In genomic region chr13:52977221-52977609, GRCm38 (mm10) we compare ENCODE assay signal across 12 mouse cellular contexts. TPM values are rescaled to one million over a fixed set of nuclear protein-coding genes. Genes with fewer than 3 reads are reported as not detected.
DNase-seq lines count a peak whose midpoint lies in the region; ATAC-seq and TF ChIP-seq lines count a peak whose summit lies in the region.
"Had no signal": no experiment of that assay in that cellular context is flagged by ENCODE, and none has a peak within 500 bp of the region (broad histone marks: within the 10 kb centered on the region; RNA-seq: fewer than 3 reads in every experiment).

No protein-coding gene starts in this region.

- H3K9me3 ChIP-seq in lung, postnatal 0 days (ENCODE audit: low read length): no peaks in the 10 kb centered on the region
- H3K9me3 ChIP-seq in intestine, embryonic 15.5 days: no peaks in the 10 kb centered on the region
- no peaks in the 10 kb centered on the region for H3K9me3 ChIP-seq in neural tube, embryonic 15.5 days (replicated peaks)
- H3K9me3 ChIP-seq: lung, embryonic 15.5 days; stomach, embryonic 15.5 days had no signal

- ATAC-seq in lung, postnatal 0 days: no peak
- no peak for ATAC-seq in intestine, embryonic 15.5 days
- no peak for ATAC-seq in neural tube, embryonic 15.5 days (ENCODE audit: low FRiP score)

- H3K9ac ChIP-seq in lung, postnatal 0 days (replicated peaks; ENCODE audit: low read depth): no peak overlapping the region
- H3K9ac ChIP-seq in intestine, embryonic 15.5 days: 0 out of 2 replicates have a peak overlapping the region, but pooled peaks have one; percentile 68
- H3K9ac ChIP-seq in neural tube, embryonic 15.5 days (replicated peaks): peak overlapping the region; percentile 84
- H3K9ac ChIP-seq: stomach, embryonic 15.5 days had no signal

- H3K4me1 ChIP-seq in lung, postnatal 0 days (ENCODE audit: insufficient read depth, low read depth, low read length): peaks cover 9% of the 10 kb centered on the region; the same call in 1 of the 2 replicates
- H3K4me1 ChIP-seq in intestine, embryonic 15.5 days (replicated peaks): peaks cover 21% of the 10 kb centered on the region
- H3K4me1 ChIP-seq in neural tube, embryonic 15.5 days: peaks cover 53% of the 10 kb centered on the region

- H3K4me3 ChIP-seq in gastrocnemius, adult 2 months: peak overlapping the region; percentile 97
- no peak overlapping the region; the same call in none of the 2 replicates for H3K4me3 ChIP-seq in lung, postnatal 0 days (ENCODE audit: low read depth, low read length)
- no peak overlapping the region for H3K4me3 ChIP-seq in intestine, embryonic 15.5 days (replicated peaks)
- peak overlapping the region; percentile 67 for H3K4me3 ChIP-seq in neural tube, embryonic 15.5 days (replicated peaks)
- H3K4me3 ChIP-seq: erythroblast, embryonic 14.5 days had no signal

- no peak for DNase-seq in gastrocnemius, adult 2 months
- no peak for DNase-seq in gastrocnemius, postnatal 10 days
- DNase-seq in lung, postnatal 0 days (ENCODE audit: low spot score): no peak
- no peak for DNase-seq in lung, adult 18-20 months
- no peak for DNase-seq in lung, postnatal 10 days
- DNase-seq in frontal cortex, postnatal 10 days (ENCODE audit: low spot score in 2 of 2): no peak
- DNase-seq: kidney, adult 9 months had no signal

- H3K27ac ChIP-seq in gastrocnemius, adult 2 months: peak overlapping the region; percentile 97
- H3K27ac ChIP-seq in lung, postnatal 0 days (ENCODE audit: low read length): peak overlapping the region; percentile 54; the same call in 1 of the 2 replicates
- H3K27ac ChIP-seq in intestine, embryonic 15.5 days: 0 out of 2 replicates have a peak overlapping the region, but pooled peaks have one; percentile 24
- H3K27ac ChIP-seq in neural tube, embryonic 15.5 days (replicated peaks): peak overlapping the region; percentile 96
- H3K27ac ChIP-seq: lung, embryonic 15.5 days; stomach, embryonic 15.5 days had no signal

- no peaks in the 10 kb centered on the region for H3K27me3 ChIP-seq in lung, postnatal 0 days (replicated peaks; ENCODE audit: insufficient read depth, low read length)
- H3K27me3 ChIP-seq in intestine, embryonic 15.5 days (replicated peaks): no peaks in the 10 kb centered on the region
- H3K27me3 ChIP-seq in neural tube, embryonic 15.5 days (replicated peaks): no peaks in the 10 kb centered on the region
- H3K27me3 ChIP-seq: stomach, embryonic 15.5 days had no signal

- TF ChIP-seq CTCF in gastrocnemius, adult 2 months (IDR thresholded peaks at IDR 0.05): no peak
- TF ChIP-seq CTCF in lung, postnatal 0 days (IDR thresholded peaks at IDR 0.05): no peak

- H3K4me2 ChIP-seq in lung, postnatal 0 days (replicated peaks; ENCODE audit: low read depth, low read length): peak overlapping the region; percentile 99
- peak overlapping the region; percentile 93 for H3K4me2 ChIP-seq in intestine, embryonic 15.5 days (replicated peaks)
- H3K4me2 ChIP-seq in neural tube, embryonic 15.5 days: peak overlapping the region; percentile 98

- H3K36me3 ChIP-seq in lung, postnatal 0 days (ENCODE audit: insufficient read depth, low read length): no peaks in the 10 kb centered on the region
- H3K36me3 ChIP-seq in intestine, embryonic 15.5 days: no peaks in the 10 kb centered on the region
- H3K36me3 ChIP-seq in neural tube, embryonic 15.5 days: no peaks in the 10 kb centered on the region
- H3K36me3 ChIP-seq: lung, embryonic 15.5 days; stomach, embryonic 15.5 days had no signal

- no peak for TF ChIP-seq EP300 in lung, postnatal 0 days (IDR thresholded peaks at IDR 0.05)

- intact Hi-C loops in gastrocnemius, adult 2 months (cut with DNase I): loop anchor here (5.0 kb wide), 1 partner anchor 95 kb away; no protein-coding TSS in a partner anchor

- 81% methylated on average over 9 of the region's 9 CpGs for WGBS in lung, postnatal 0 days
- 86% methylated on average over 9 of the region's 9 CpGs for WGBS in intestine, embryonic 15.5 days
- 66% methylated on average over 9 of the region's 9 CpGs for WGBS in neural tube, embryonic 15.5 days

RNA-seq across cellular contexts. Expression of gene Nfil3, which starts 3.7 kb away (rescaled TPM):
- 100 to 1,000 TPM in 1 of 2 experiments, 10 to 100 TPM in 1; 40.2 to 137 TPM for total RNA-seq in gastrocnemius, adult 2 months (2021)
- 10 to 100 TPM; 14.8 to 18.4 TPM for total RNA-seq in gastrocnemius, postnatal 10 days (2021)
- polyA plus RNA-seq in lung, postnatal 0 days (2015; fragmentation: Nextera tagmentation; extraction: Ambion mirVana): 18.6 and 18.7 TPM in 2 replicates
- 31.9 and 34.4 TPM in 2 replicates for polyA plus RNA-seq in intestine, embryonic 15.5 days (2015; fragmentation: Nextera tagmentation; extraction: Ambion mirVana)
- 43.0 and 45.6 TPM in 2 replicates for polyA plus RNA-seq in neural tube, embryonic 15.5 days (2015; fragmentation: Nextera tagmentation; extraction: Ambion mirVana)

RNA-seq across cellular contexts. Expression of gene Auh, which starts 47.7 kb away (rescaled TPM):
- total RNA-seq in gastrocnemius, adult 2 months (2021): 10 to 100 TPM; 74.0 to 94.1 TPM
- total RNA-seq in gastrocnemius, postnatal 10 days (2021): 10 to 100 TPM; 47.7 to 50.8 TPM
- 43.3 and 45.1 TPM in 2 replicates for polyA plus RNA-seq in lung, postnatal 0 days (2015; fragmentation: Nextera tagmentation; extraction: Ambion mirVana)
- 41.8 and 46.8 TPM in 2 replicates for polyA plus RNA-seq in intestine, embryonic 15.5 days (2015; fragmentation: Nextera tagmentation; extraction: Ambion mirVana)
- polyA plus RNA-seq in neural tube, embryonic 15.5 days (2015; fragmentation: Nextera tagmentation; extraction: Ambion mirVana): 70.2 and 75.7 TPM in 2 replicates

Comparison
In these comparisons a context has a peak if more than half of its experiments do, and no peak if none do; other contexts are left out.
1. H3K27ac ChIP-seq: peak in every context shown above with its lines; median percentile 97 in gastrocnemius, adult 2 months; 96 in neural tube, embryonic 15.5 days; 54 in lung, postnatal 0 days; 24 in intestine, embryonic 15.5 days.
2. H3K4me3 ChIP-seq: peak in gastrocnemius, adult 2 months (single experiment) and neural tube, embryonic 15.5 days (single experiment); none in lung, postnatal 0 days (single experiment) and intestine, embryonic 15.5 days (single experiment).
3. Peak in every context shown above with its lines, with median percentiles within 50 percentile points of each other: H3K4me2 ChIP-seq.